Mouse (Mus musculus) spleen, postnatal 10 days (tissue): ENCODE measurements around the gene Atp5e.

Experiments used
- DNase-seq, 2 experiments: peaks; one replicate each; pipeline ENCODE4 v3.0.0; 2021 to 2022; ENCODE audit warnings: low spot score in 2 of 2

The Atp5e gene

DNA sequence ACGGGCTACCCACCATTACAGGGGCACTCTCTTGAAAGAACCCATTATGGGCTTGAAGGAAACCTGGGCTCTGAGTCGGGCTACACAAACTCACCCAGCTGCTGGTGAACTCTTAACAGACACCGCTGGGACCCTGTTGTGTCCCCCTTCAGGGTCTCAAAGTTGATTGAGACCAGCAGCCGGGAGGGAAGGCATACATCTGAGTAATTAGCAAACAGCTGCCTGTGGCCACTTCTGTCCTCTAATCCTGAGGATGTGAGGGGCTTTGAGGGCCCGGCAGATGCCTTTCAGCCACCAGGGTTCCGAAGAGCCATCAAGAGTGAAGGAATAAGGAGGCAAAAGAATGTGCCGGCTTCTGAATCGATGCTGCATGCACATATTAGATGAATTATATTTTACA is 17.0 kb downstream of the Atp5e start:
- no peak for DNase-seq

DNA sequence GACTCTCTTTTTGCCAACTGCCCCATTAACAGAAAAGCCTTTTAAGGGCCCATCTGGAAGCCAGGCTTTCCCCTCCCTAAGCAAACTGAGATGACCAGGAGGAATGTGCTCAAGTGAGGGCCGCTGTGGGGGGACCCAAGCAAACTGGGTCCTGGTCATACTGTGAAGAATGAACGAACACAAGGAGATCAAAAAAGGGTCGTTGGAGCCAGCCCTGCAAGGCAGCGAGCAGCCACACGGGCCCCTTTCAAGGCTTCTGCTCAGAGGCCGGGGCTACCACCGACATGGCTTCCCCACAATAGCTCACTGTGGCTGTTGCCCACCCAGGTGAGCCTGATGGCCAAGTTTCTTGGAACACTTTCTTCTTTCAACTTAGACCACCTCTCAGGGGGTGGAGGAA is 17.4 kb downstream of the Atp5e start:
- no peak for DNase-seq

DNA sequence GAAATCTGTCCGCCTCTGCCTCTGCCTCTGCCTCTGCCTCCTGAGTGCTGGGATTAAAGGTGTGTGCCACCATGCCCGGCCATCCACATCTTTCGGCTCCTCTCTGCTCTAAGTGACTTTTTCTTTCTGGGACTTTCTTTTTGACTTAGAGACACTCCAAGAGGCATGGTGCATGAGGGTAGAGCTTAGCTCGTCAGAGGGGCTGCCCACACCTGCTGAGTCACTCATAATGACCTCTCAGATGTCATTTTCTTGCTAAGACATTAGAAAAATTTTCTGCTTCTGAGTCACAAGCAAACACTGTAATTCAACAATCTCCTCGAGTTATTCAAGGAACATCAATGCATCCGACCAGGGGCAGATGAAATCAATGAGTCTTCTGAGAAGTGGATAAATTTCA is 18.9 kb downstream of the Atp5e start:
- no peak for DNase-seq

DNA sequence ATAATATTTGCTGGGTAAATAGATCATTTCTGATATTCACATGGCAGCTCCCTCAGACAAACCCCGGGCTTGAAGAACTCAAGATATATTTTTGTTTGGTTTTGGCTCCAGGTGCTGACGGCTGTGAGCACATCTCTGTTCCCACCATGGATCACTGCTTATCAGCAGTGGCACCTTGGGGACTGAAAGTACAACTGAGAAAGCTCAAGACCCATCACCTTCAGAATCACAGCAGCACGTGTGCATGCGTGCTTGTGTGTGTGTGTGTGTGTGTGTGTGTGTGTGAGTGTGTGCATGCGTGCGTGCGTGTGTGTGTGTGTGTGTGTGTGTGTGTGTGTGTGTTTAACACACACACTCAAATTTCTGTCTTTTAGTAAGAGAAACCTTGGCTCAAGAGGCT is 19.5 kb downstream of the Atp5e start:
- no peak for DNase-seq

DNA sequence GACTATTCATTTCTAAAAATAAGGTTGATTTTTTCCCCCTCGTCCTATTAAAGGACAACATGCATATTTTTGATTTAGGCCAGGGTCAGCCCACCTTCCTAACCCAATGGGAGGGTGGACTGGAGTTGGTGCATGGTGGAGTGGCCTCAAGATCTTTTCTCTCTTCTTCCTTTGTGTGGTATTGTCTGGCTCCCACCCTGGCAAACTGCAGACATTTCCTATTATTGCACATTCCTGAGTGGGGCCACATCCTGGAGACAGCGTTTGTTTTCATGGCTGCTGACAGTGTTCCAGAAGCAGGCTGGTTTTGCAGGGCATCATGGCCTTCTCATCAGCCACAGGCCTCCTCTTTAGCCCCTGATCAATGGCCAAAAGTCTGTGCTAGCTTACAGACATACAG is 20.9 kb downstream of the Atp5e start:
- DNase-seq = no peak

DNA sequence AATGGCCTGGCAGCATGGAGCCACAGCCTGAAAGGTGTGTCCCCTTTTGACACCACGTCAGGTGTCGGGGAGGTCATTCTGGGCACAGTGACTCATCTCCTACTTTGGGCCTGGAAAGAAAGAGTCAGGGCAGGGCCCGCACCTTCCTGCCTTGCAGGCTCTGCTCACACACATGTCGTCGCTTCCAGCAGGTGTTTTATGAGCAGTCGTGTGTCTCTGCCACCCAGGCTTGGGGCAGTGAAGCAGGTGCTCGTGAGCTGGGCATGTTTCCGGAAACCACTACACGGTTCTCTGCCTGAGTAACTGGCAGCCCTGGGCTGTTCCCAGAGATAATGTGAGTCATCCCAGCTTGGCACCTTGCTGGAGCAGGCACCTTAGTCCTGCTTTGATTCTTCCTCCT is 21.4 kb downstream of the Atp5e start:
- DNase-seq = no peak

DNA sequence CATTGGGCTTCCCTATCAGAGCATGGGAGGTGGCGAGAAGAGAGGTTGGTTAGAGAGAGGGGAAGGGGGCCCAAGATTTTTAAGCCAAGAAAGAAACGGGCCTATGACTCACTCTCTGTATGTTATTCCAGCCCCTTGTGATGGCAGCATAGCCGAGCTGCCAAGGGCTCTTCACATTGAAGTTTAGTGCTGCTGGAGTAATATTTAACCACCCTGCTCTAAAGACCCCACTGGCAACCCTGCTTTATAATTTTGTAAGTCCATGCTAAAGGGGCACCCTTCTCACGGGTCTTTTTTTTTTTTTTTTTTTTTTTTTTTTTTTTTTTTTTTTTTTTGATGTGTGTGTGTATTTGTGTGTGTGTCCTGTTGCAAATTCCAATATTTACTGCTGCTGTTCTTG is 22.0 kb downstream of the Atp5e start:
- DNase-seq = no peak

DNA sequence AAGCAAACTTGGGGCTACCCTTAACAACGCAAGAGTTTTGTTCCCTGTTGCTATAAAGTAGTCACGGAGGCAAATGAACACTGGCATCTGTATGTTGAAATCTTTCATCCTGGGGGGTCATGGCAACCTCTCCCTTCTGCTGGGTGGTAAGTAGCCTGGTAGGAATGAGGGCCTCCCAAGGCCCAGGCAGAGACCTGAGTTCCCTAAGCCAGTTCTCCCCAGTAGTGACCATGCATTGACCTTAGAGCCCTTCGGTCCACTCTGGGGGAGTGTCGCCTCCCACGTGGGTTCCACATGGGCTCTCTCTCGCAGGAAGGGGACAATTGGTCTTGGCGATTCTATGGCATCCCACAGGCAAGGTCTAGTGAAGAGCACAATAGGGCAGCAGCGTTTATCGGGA is 23.9 kb downstream of the Atp5e start:
- DNase-seq = no peak

DNA sequence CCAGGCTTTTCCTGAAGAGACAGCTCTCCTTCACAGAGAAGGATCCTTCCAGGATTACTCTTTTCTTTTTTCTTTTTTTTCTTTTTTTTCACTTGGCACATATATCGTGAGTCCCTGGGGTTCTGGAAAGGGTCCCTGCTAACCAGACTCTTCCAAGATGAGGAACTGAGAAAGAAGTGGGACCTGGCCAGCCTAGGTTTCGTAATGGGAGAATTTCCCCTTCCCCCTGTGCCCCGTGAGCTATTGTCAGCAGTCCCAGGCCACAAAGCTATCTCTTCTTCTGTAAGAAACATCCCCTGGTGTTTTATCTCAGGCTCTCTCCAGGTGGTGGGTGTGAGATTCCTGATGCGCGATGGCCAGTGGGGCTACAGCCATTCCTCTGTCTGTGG is 24.5 kb downstream of the Atp5e start:
- DNase-seq = no peak

DNA sequence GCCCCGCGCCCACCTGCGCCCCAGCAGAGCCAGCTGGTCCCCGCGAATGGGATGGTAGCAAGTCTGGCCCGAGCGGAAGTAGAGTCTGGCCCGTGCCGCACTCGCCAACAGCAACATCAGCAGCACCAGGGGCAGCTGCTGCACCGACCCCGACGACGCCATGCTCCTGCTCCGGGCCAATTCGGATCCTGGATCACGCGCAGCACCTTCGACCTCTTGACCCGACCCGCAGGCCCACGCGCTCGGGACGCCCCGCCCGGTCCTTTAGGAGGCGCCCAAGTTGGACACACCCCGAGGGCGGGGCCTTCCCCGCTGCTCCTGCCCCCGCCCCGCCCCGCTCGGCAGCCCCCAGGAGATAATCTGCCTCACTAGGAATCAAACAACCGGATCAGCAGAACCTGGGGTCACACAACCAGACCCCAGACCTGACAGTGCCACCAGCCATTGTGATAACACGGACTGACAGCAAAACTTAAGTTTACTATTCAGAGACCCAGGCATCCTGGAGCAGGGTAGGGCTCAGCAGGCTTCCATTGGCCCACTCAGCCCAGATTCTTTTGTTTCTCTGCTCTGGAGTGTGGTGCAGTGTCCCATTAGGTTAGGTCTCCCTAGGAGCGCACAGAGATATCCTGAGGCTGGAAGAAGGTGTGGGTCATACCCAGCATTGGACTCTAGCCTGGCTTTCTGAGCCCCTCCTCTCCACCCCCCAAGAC is 25.0 kb downstream of the Atp5e start, which contains the start of gene Ctsz:
TSS of gene Ctsz (minus strand) at position 303 of the 713 bp plus-strand sequence.
- peak; percentile 80 to 86 for DNase-seq

DNA sequence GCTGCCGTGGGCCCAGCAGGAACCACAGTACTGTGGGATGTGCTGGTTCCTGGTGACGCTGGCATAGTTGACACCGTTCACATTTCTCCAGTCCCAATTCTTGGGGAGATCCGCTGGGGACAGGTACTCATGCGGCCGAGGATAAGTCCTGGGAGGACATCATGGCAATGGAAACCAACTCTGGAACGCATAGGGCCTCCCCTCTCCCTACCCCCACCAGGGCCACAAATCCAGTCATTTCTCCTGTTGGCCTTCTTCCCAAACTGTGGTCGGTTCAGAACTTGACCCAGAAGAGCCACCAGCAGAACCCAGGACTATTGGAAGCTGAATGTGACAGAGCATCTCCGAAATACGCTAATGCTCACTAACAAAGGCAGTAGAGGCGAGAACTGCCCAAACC is 25.7 kb downstream of the Atp5e start:
- no peak for DNase-seq

DNA sequence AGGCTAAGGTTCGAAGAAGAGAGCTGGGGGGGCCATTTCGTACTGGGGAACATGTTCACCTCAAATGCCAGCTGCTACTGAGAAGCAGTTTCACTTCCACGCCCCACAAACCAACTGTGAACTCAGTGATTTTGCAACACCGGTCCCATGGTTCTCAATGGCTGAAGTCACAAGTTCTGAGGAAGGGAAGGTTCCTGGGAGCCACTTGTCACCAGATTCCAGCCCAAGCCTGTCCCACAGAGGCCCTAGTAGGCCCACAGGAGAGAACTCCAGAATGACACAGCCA is 26.3 kb downstream of the Atp5e start:
- DNase-seq = peak in 1 of 2 experiments; percentile 72

DNA sequence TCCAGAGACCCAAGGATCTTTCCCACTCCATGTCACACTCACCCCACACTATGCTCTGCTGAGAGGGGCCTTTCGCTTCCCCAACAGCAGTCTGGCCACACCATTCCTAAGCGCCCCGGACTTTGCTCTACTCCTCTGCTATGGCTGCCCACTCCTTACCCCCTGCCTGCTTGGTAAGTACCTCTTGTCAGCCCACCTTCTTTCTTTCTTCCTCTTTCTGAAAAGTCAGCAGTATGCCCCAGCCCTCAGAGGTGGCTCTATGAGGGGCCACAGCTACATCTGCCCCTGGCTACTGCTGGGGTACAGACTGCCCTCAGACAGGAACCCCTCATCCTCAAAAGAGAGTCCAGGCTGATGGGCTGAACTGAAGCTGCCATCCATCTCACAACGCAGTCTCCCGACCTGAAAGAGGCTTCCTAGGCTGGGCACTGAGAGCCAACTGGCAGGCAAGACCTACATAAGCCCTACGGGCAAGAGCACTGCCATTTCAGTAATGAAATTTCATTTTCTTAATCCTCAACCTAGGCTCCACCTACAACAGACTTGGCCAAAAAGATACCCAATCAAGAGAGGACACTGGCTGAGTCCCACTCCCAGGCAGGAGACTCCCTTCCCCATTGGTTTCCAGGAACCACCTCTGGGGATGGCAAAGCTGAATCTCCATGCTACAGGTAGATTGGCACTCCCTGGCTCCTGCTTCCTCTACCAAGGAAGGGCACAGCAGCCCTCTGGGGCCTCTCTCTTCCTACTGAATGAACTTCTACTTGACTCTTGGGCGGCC is 26.8 kb downstream of the Atp5e start:
- DNase-seq = peak in 1 of 2 experiments; percentile 33

DNA sequence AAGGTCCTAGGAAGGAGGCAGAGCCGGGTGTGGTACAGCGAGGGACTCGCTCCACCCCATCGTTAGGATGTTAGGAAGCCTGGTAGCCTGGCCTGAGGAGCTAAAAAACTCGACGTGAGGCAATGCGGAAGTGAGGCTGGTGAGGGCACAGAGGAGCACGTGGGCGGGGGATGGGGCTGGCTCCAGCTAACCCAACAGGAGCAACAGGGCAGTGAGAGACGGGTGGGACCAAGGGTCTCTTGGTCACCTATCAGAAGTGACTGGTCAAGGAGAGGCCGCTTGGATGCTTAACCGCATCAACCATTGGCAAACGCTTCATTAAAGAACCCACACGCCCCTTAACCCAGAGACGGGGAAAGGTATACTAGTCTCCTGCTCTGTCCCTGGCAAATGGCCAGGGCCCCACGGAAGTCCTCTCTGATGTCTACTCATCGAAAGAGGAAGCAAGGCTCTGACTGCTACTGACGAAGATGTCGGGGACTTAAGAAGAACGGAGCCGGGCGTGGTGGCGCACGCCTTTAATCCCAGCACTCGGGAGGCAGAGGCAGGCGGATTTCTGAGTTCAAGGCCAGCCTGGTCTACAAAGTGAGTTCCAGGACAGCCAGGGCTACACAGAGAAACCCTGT is 27.7 kb downstream of the Atp5e start:
- DNase-seq = peak in 1 of 2 experiments; percentile 65

DNA sequence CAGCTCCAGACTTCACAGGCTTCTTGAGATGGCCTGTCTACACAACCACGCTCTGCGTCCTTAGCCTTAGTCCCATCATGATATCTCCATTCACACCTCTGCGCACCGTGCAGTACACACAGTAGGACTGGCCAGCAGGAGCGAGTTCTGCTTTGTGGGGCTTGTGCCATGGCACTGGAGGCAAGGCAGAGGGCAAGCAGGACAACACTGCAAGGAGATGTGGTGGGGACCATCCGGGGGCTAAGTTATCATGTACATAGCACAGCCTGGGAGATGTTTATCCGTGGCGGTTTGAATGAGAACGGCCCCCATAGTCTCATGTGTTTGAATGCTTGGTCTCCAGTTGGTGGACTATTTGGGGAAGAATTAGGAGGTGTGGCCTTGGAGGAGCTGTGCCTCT is 29.0 kb downstream of the Atp5e start:
- no peak for DNase-seq

DNA sequence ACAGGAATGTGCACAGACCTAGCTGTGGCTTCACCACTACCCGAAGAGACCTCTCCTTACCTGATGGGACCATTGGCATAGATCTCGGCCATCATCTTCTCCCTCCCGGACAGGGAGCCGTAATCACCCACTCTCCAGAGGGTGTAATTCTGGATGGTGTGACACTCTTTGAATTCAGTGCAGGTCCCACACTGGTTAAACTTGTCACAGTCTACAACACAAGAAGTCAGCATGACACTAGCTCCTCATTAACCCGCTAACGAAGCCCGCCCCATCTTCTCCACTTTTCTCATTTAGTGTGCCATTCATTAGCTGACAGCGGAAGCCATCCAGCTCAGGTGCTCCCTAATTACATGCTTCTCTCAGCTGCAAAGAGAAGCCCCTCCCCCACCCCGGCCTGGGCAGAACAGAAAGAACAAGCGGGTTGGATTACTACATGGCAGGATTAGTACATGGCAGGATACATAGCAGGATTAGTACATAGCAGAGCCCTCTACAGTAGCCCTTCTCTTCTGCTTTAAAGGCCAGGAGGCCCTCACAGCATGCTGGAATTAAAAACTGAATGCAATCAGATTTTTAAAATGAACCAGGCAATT is 34.8 kb downstream of the Atp5e start:
- DNase-seq = no peak

DNA sequence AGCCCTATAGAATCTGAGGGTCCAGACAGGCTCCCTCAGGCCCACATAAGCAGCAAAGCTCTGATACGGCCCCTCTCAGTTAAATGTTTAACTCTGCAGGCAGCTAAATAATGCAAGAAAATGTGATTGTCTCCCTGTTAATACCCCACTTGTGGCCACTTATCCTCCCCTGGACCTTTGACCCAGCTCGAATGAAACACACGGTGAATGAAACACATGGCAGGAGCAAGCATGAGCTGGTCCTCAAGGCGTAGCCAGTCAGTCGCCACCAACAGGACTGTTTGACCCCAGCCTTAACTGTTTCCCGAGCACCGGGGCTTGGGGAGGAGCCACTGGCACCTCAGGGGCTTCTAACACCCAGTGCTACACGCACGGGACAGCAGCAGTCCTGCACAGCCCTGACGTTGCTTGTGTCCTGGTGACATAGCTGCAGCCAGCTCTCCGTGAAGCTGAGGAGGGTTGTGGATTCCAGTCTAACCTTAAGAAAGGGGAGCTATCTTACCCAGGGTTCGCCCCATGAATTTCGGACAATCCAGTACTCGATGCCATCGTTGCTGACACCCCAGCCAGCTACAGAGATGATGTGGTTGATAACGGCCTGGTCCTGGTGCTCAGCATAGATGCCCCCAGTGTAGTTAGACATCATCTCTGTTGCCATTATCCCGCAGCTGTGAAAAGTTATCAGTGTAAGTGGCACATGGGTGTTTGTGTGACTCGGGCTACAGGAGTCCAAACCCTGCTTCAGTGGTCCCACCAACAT is 35.6 kb downstream of the Atp5e start:
- no peak for DNase-seq

DNA sequence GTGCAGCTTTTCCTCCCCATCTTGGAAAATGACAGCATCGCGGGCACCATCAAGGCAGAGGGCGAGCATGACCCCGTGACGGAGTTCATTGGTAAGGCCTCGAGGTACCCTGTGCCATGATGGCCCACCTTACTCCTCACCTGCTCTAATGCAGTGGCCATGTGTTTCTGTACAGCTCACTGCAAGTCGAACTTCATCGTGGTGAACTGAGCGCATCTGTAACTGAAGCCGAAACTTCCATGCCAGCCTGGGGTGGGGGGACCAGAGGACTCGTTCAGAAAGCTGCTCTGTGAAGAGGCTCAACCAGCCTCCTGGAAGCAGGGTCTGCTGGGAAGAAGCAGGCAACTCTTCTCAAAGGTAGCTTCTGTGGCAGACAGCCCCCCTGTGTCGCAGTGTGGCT is 37.0 kb downstream of the Atp5e start:
- no peak for DNase-seq

DNA sequence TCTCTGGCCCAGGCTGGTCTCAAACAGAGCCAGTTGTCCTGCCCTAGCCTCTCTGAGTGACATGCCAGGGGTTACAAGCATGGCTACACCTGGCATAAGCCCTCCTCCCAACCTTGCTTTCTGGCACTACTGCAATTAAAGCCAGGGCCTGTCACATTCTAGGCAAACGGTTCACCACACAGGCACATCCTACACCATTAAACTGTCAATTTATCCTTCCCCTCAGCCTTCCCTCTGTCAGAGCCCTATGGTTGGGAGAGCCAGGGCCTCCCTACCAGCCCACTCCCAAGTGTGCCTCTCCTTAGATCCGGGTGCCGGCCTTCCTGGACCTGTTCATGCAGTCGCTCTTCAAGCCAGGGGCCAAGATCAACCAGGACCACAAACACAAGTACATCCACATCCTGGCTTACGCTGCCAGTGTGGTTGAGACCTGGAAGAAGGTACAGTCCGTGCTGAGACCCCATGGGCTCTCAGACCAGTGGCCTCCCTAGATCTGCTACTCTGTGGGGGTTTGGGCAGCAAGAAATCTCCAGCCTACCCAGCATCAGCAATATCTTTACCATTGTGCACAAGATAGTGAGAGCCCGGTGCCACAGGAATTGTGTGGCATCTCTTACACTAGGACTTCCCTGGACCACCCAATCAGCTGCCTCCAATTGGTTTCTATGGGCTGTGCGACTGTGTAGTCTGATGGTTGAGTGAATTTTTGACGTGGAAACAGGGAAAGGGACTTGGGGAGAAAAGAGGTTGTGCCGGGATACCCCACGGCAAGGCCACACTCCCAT is 39.4 kb downstream of the Atp5e start:
- DNase-seq = no peak

DNA sequence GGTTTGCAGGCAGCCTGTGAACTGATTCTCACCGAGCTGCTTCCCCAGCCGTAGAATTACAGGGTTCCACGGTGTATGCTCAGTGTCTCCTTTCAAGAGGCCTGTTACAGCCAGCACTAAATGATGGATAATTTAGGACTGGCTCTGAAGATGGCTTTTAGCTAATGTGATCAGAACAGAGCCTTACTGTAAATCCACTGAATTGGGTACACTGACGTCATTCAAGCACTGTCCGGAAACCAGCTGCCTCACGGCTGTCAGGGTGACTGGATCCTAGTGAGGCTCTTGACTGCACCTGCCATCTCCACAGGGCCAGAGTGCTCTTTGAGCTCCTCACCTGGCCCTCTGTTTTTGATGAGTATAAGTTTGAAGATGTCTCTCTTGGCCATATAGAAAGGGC is 42.8 kb downstream of the Atp5e start:
- DNase-seq = no peak

DNA sequence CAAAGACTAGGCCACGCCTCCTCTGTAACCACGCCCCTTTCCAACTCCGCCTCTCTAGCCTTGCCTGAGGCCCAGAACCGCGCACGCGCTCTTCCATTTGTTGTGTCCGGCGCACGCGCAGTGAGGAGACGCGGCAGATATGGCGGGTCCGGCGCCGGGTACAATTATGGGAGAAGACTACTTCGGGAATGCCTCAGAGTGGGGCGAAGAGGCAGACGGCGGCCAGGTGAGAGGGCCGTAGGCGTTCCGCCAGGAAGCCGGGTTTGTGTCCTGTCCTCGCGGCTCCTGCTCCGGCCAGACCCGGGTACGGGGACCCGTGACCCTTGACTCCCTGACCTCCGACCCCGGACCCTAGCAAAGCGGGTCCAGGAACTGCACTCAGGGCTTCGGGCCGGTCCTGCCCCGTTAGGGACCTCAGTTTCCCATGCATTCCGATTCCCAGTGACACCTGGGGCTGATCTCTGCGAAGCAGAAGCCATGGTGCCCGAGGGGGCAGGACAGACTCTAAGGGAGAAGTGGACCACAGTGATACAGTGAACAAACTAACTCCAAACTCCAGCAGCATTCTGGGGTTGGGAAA is 48.1 kb downstream of the Atp5e start, which contains the start of gene Nelfcd:
TSS of gene Nelfcd (plus strand) at position 74 of the 580 bp plus-strand sequence.
- peak; percentile 94 to 98 for DNase-seq
